Mouse (Mus musculus): ENCODE data around the gene Col10a1. TPM values are rescaled to one million over a fixed set of nuclear protein-coding genes. Genes with fewer than 3 reads are reported as not detected.
"Not testable (repeated sequence)": the region's sequence is repeated elsewhere in the genome, so short reads cannot be mapped to it uniquely, and the experiment has no call there.

The Col10a1 gene
- total RNA-seq (2017): not detected in 2 replicates

DNA sequence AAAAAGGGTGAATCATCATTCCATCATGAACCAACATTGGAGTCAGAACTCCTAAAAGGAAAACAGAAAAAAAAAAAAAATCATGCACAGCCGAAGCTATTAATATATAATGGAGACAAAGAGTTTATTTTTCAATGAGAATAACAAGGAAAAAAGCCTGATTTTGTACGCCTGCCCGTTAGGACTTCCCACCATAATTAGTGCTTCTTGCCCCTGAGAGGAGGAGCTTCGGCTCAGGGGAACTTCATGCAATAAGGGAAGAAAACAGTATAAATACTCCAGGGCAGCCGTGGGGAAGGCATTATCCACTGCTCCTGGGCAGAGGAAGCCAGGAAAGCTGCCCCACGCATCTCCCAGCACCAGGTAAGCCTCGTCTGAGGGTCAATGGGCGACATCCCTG, at the start of gene Col10a1:
TSS of gene Col10a1 (plus strand) at position 301 of the 400 bp plus-strand sequence.
- ATAC-seq (replicated peaks in 1 of 2; ENCODE audit: insufficient read depth in 1 of 2, low FRiP score in 2 of 2, low TSS enrichment in 1 of 2, low read depth in 1 of 2, poor library complexity in 2 of 2, severe bottlenecking in 2 of 2): no peak

- no peak for ATAC-seq (replicated peaks in 1 of 2; ENCODE audit: insufficient read depth in 1 of 2, low FRiP score in 2 of 2, low TSS enrichment in 1 of 2, low read depth in 1 of 2, poor library complexity in 2 of 2, severe bottlenecking in 2 of 2)
These were observed 48.8 kb upstream of the Col10a1 start for GRCm38 (mm10) chr10:34341014-34341413.

GRCm38 (mm10) chr10:34341886-34342285, 47.9 kb upstream of the Col10a1 start:
- ATAC-seq (replicated peaks in 1 of 2; ENCODE audit: insufficient read depth in 1 of 2, low FRiP score in 2 of 2, low TSS enrichment in 1 of 2, low read depth in 1 of 2, poor library complexity in 2 of 2, severe bottlenecking in 2 of 2): peak; percentile 48 to 49; a peak in 3 of 4 replicates

- no peak for ATAC-seq (replicated peaks in 1 of 2; ENCODE audit: insufficient read depth in 1 of 2, low FRiP score in 2 of 2, low TSS enrichment in 1 of 2, low read depth in 1 of 2, poor library complexity in 2 of 2, severe bottlenecking in 2 of 2)
These were observed 37.6 kb upstream of the Col10a1 start for GRCm38 (mm10) chr10:34352166-34352565.

DNA sequence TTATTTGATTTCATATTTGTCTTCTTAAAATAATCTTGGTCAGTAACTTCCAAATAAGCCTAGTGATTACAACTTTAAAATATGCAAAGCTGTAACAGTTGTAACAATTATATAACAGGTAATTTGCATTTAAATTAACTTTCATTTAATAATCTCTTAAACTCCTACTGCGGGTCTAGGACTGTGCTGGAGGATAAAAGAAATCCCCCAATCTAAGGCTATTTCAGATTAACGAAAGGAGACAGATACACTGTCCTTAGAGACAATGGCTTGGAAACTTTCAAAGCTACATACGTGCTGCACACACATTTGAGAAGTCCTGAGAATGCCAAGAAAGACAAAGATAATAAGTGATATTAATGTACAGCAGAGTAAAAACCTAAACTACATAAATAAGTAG, 31.5 kb upstream of the Col10a1 start:
- no peak for ATAC-seq (replicated peaks in 1 of 2; ENCODE audit: insufficient read depth in 1 of 2, low FRiP score in 2 of 2, low TSS enrichment in 1 of 2, low read depth in 1 of 2, poor library complexity in 2 of 2, severe bottlenecking in 2 of 2)

DNA sequence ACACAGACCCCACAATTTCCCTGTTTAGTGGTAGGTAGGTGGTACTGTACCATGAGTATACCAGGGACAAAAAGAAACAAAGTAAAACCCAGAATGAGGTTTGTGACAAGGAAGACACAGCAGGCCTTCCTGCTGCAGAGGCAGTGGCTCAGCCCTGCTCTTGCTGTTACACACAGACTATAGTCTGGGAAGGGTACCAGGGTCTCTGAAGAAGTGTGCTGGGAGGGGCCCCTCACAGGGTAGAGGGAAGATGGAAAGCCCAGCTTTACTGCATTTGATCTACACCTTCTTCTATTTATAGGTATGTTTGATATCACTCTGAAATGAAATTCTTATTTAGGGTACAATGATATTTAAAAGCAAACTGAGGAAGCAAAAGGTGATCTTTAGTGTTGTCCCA, 26.0 kb upstream of the Col10a1 start:
- ATAC-seq (replicated peaks in 1 of 2; ENCODE audit: insufficient read depth in 1 of 2, low FRiP score in 2 of 2, low TSS enrichment in 1 of 2, low read depth in 1 of 2, poor library complexity in 2 of 2, severe bottlenecking in 2 of 2): no peak

DNA sequence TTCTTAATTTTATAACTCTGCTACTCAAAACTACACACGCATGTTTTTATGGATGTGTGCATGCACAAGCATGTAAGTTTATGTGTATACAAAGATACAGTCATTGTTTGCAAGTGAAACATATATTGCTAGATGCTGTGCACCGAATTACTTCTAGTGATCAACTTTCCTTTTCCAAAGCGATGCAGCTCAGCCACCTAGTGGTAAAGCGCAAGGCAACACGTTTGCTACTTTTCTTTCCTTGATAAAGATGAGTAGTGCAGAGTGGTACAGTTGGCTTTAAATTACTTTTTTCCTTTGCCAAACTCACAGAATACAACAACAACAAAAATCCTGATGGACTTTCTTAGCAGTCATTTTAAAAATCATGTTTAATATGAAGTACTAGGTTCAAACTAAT, 21.6 kb upstream of the Col10a1 start:
- ATAC-seq (replicated peaks in 1 of 2; ENCODE audit: insufficient read depth in 1 of 2, low FRiP score in 2 of 2, low TSS enrichment in 1 of 2, low read depth in 1 of 2, poor library complexity in 2 of 2, severe bottlenecking in 2 of 2): peak; percentile 22 to 42; a peak in 1 of 4 replicates

GRCm38 (mm10) chr10:34373332-34373731, 16.4 kb upstream of the Col10a1 start:
- ATAC-seq (replicated peaks in 1 of 2; ENCODE audit: insufficient read depth in 1 of 2, low FRiP score in 2 of 2, low TSS enrichment in 1 of 2, low read depth in 1 of 2, poor library complexity in 2 of 2, severe bottlenecking in 2 of 2): no peak

DNA sequence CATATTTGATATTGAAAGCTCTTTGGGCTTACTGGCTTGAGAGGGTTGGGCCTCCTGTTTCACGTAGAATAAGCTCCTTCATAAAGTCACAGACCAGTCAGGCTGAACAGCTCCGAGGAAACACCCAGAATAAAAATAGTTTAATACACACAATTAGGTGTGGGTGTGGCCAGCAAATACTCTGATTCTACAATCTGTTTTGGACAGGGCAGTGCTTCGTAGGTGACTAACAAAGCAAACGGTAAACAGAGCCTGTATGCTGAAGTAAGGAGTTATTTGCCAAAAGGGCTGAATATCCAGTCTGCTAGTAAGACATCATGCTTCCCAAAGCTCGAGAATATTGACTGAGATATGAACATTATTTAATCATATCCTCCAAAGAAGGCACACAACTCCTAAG, 4.1 kb upstream of the Col10a1 start:
- ATAC-seq (replicated peaks in 1 of 2; ENCODE audit: insufficient read depth in 1 of 2, low FRiP score in 2 of 2, low TSS enrichment in 1 of 2, low read depth in 1 of 2, poor library complexity in 2 of 2, severe bottlenecking in 2 of 2): no peak

DNA sequence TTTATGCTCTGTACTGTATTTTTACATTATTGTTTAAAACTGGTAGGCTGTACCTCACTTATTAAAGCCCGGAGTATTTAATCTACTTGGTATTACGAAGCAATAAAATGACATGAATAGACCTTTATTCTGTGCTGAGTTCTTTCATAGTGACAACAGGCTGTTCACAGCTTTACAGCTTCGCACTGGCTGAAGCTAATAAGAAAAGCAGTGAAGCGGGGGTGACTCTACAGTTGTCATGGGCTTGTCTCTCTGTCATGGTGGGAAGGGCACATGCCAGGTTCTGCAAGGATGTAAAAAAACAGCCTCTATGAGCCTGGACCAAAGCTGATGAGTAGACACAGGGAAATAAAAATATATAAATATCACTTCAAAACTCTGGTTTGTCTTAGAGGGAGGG, 7.2 kb downstream of the Col10a1 start:
- ATAC-seq (replicated peaks in 1 of 2; ENCODE audit: insufficient read depth in 1 of 2, low FRiP score in 2 of 2, low TSS enrichment in 1 of 2, low read depth in 1 of 2, poor library complexity in 2 of 2, severe bottlenecking in 2 of 2): no peak

DNA sequence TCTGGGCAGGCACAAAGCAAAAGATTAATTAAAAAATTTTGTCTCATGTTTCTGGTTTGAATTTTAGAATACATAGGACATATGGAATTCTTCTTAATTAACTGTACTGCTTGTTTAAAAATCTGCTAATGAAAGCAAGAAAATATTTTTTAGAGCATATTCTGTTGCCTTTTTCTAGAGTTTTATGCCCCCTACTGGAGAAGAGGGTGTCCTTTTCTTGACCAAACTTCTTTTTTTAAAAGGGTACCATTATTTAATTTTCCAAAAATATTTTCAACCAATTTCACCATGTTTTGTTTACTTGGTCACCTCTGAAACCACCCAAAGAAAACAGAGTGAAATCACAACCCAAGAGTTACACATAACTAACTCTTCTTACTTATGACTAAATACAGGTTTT, 9.5 kb downstream of the Col10a1 start:
- no peak for ATAC-seq (replicated peaks in 1 of 2; ENCODE audit: insufficient read depth in 1 of 2, low FRiP score in 2 of 2, low TSS enrichment in 1 of 2, low read depth in 1 of 2, poor library complexity in 2 of 2, severe bottlenecking in 2 of 2)

DNA sequence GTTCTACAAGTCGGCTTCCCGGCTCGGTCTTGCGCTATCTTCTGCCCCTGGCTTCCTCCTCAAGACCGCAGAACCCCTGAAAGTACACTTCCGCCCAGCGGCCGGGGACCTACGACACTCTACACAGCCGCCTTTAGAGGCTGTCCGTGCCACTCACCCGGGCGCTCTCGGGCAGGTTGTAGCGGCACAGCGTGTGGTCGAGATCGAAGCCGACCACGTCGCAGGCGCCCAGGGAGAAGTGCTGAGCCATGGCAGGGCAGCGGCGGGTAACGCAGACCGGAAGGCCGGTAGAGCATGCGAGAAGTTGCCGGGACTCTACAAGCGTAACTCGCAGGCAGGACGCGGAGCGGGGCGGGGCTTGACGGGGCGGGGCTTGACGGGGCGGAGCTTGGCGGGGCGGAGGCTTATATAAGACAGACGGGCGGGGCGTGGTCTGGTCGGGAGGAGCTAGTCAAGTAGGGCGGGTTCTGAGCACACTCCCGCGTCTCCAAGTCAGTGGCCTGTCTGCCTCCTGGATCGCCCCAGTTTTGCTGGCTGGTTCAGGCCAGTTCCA, 28.5 kb downstream of the Col10a1 start, which contains the start of gene Nt5dc1:
TSS of gene Nt5dc1 (minus strand) at position 349 of the 553 bp plus-strand sequence.
- peak; percentile 83 to 86 for ATAC-seq (replicated peaks in 1 of 2; ENCODE audit: insufficient read depth in 1 of 2, low FRiP score in 2 of 2, low TSS enrichment in 1 of 2, low read depth in 1 of 2, poor library complexity in 2 of 2, severe bottlenecking in 2 of 2)

GRCm38 (mm10) chr10:34418794-34419193, 29.0 kb downstream of the Col10a1 start:
- ATAC-seq (replicated peaks in 1 of 2; ENCODE audit: insufficient read depth in 1 of 2, low FRiP score in 2 of 2, low TSS enrichment in 1 of 2, low read depth in 1 of 2, poor library complexity in 2 of 2, severe bottlenecking in 2 of 2): not testable (repeated sequence)

DNA sequence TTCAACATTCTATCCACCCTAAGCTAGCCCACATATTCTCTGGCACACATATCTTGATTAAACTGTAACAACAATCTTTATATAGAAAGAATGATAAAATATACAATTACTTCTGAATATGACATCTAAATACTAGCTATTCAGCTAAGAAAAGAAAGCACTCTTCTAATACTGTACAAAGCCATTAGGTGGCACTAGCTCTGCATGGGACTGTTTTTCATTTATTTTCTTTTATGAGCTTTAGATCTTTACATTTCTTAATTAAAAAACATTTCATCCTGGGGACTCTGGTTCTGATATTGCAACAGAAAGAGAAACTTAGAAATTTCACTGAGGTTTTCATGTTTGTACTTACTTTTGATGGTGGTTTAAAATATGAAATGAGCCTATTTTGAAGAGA, 42.0 kb downstream of the Col10a1 start:
- ATAC-seq (replicated peaks in 1 of 2; ENCODE audit: insufficient read depth in 1 of 2, low FRiP score in 2 of 2, low TSS enrichment in 1 of 2, low read depth in 1 of 2, poor library complexity in 2 of 2, severe bottlenecking in 2 of 2): peak in 1 of 2 experiments; percentile 59; a peak in 1 of 4 replicates

- not testable (repeated sequence) for ATAC-seq (replicated peaks in 1 of 2; ENCODE audit: insufficient read depth in 1 of 2, low FRiP score in 2 of 2, low TSS enrichment in 1 of 2, low read depth in 1 of 2, poor library complexity in 2 of 2, severe bottlenecking in 2 of 2)
These were observed 44.4 kb downstream of the Col10a1 start for GRCm38 (mm10) chr10:34434191-34434590.

Other genes starting within 250 kb of the Col10a1 start
- 1.8 and 2.4 TPM in 2 replicates for gene Dse, start 182.3 kb upstream of the Col10a1 start, total RNA-seq (2017)
- 88.4 and 89.4 TPM in 2 replicates for gene Tspyl1, start 107.8 kb upstream of the Col10a1 start, total RNA-seq (2017)
- gene Tspyl4, start 92.5 kb upstream of the Col10a1 start, total RNA-seq (2017): 5.8 and 13.6 TPM in 2 replicates
- 53.0 and 53.5 TPM in 2 replicates for gene Nt5dc1, start 28.6 kb downstream of the Col10a1 start, total RNA-seq (2017)
- 0.25 and 0.40 TPM in 2 replicates for gene Frk, start 93.4 kb downstream of the Col10a1 start, total RNA-seq (2017)

Measured in hematopoietic stem cell, adult 5-6 weeks (primary cell).